Mouse (Mus musculus) common myeloid progenitor, adult 5-6 weeks (primary cell): ENCODE results near the gene Clns1a. TPM values are rescaled to one million over a fixed set of nuclear protein-coding genes. Genes with fewer than 3 reads are reported as not detected.

Experiments
- ATAC-seq: replicated peaks from 2 replicates; pipeline ENCODE4 v1.8.0; 2016; ENCODE audit warnings: low read depth, mild to moderate bottlenecking, moderate TSS enrichment, inconsistent platforms; ENCODE audit not compliant: poor library complexity, severe bottlenecking
- total RNA-seq: library from RNA; stranded (forward); fragments of 200-1000, 187-1606 nt; gene quantifications from 2 replicates; pipeline ENCODE4 v1.2.3, GENCODE M21; 2017

The Clns1a gene
- total RNA-seq, 1 experiment from 2014 or later, result 158 TPM

DNA sequence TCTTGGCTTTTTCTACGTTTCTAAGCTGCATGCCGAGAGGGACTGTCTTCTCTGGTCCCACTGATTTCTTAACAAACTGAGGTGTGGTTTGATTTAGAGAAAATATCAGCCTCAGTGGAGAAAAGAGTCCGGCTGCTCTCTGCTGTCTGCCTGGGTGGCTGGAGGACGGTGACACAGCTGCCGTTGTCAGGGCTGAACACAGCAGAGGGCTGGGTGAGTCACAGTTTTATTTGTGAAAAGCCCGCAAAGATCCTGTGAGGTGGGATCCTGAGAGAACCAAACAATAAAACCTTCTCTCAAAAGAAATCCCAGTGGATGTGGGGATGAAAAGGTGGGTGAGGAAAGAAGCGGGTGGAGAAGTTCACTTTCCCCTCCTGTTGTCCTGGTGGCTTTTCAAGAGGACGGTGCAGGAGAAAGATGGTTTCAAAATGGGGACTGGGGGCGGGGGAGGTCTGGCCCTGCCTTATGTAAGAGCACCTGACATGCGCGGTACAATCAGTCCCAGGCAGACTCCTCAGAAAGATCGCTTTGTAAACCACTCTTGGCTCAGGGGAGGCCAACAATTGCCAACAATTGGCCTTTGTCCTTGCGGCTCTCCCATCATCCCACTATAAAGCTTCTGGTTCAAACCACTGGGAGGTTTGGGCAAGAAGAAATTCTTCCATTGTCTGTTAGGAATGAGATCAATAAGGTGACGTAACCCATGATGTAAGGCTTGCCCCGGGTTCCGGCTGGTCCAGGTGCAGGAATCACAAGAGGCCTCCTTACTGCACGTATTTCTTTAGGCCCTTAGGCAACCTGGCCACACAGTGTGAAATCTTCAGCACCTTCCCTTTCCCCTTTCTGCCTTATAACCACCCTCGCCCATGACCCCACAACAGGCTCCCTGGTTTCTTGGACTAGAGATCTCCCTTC lies 60.8 kb downstream of the Clns1a start:
- no peak for ATAC-seq

DNA sequence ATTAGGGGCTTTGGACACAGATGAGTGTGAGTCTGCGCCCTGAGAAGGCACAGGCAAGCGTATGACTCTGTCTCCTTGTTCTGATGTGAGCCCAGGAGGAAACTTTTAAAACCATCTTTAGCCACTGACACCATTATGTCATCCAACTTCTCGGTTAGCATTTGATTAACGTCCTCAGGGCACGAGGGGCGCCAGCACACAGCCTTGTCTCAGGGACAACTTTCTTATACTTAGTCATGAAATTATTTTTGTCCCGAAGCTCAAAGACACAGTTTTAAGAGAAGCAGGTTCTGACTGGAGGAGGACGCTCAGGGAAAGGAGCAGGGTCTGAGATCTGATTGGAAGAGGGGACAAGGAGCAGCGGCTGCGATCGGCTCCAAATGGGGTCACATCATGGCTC lies 68.2 kb downstream of the Clns1a start:
- ATAC-seq, result 0 out of 2 replicates have a peak, but pooled peaks have one; percentile 7

DNA sequence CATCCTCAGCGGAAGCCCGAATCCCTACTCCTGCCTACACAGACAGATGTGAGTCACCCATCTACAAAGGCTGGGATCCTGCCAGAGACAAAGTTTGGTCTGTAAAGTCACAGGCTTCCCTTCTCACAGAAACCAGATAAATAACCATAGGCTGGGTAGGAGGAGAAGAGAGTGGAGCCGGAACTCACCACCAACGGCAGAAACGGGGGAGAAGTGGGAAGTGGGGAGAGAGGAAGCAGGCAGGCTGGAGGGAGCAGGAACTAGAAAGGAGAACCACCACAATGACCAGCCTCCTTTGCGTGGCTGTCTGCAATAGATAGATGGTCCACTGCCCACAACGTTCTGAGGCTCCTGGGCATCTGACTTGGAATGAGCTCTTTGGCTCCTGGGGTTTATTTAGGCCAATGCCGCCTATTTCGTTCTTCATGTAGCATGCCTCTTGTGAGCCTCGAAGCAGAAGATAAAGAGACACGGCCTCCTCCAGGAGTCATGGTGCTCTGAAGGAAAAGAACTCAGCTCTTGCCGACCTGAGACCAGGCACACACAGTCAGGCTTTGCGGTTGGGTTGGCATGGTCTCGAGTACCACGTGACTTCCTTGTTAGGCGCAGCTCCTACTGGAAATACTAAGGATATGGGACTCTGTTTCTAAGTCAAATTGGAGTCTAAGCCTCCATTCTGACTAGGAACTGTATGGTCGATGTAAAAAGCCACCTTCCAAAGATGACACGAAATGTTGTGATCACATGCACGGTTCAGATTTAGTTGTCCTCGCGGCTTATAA lies 68.9 kb downstream of the Clns1a start:
- ATAC-seq, result peak; percentile 95

DNA sequence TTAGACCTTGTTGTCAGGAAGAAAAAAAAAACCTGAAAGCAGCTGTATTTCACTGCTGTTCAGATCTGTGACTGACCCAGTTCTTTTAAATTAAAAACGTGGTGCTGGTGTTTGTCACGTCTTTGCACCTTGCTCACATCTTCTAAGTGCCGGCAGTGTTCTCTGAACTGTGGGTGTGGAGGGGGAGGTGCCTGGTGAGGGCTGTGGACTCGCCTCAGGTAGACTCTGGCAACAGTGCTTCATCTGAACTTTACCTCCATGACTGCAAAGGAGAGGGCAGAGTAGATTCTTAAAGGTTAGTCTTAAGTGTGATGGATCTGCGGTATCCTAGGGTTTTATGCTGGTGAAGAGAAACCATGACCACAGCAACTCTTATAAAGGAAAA lies 69.5 kb downstream of the Clns1a start:
- no peak for ATAC-seq

DNA sequence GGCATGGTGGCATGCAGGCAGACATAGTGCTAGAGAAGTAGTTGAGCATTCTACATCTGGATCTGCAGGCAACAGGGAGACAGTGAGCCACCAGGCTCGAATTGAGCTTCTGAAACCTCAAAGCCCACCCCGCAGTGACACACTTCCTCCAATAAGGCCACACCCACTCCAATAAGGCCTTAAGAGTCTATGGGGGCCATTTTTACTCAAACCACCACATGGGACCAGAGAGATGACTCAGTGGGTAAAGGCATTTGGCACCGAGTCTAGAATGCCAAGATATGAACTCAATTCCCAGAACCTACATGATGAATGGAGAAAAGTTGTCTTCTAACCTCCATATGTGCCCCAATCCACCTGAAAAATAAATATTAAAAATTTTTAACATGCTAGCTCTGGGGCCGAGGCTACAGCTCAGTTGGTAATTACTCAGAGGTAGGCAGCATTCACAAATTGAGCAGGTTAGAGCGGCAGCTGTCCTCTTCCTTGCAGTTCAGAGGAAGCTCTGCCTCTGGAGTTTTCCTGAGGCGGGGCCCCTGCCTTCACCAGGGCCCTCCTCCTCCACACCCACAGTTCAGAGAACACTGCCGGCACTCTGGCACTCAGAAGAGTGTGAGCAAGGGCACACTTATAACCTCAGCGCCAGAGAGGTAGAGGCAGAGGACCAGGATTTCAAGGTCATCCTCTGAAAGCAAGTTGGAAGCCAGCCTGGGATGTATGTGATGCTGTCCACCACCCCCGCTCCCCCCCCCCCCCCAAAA lies 70.2 kb downstream of the Clns1a start:
- ATAC-seq, result no peak

DNA sequence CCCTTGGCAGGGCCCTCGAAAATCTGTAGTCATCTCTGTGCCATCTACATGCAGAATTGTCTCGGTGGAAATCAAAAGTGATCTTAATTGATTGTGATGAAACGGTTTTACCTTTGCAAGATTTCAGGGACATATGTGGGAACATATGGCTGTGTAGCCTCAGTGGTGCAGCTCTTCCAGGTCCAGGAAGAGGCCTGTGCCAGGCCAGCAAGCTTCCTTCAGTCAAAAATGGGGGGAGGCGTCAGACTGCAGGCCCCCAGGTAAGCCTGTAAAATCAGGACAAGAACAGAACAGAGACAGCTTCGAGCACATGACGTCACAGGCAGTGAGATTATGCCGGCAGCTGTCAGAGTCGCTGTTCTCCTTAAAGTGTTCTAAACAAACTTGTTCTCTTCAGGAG lies 71.4 kb downstream of the Clns1a start:
- ATAC-seq, result no peak

DNA sequence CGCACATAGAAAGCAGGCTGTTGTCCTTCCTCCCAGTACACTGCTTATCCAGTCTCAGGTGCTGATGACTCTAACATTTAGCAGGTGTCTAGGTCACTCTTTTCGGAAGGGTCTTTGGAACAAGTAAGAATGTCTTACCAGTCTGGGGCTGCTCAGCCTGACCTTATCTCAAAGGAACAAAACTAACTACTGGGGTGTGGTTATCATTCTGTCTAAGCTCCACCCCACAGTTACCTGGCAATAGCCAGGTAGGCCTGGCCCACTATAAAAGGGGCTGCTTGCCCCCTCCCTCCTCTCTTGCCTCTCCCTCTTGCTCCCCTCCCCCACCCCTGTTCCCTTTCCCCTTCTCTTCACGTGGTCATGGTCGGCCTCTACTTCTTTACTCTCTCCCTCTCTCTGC lies 72.6 kb downstream of the Clns1a start:
- no peak for ATAC-seq

Other genes starting within 250 kb of the Clns1a start
- 4.9 and 7.2 TPM in 2 replicates for gene Kctd14, start 245.3 kb upstream of the Clns1a start, total RNA-seq
- gene Ints4, start 215.7 kb upstream of the Clns1a start, total RNA-seq, result 54.1 and 58.8 TPM in 2 replicates
- 37.2 and 50.3 TPM in 2 replicates for gene Aamdc, start 117.1 kb upstream of the Clns1a start, total RNA-seq
- 48.5 and 54.9 TPM in 2 replicates for gene Rsf1, start 116.7 kb upstream of the Clns1a start, total RNA-seq
- 5.2 and 14.0 TPM in 2 replicates for gene Aqp11, start 41.7 kb downstream of the Clns1a start, total RNA-seq
- 49.3 and 51.2 TPM in 2 replicates for gene Pak1, start 91.9 kb downstream of the Clns1a start, total RNA-seq
- gene Gdpd4, start 223.3 kb downstream of the Clns1a start, total RNA-seq, result not detected in 2 replicates